Mouse (Mus musculus): ENCODE results near the gene Cntn4. TPM values are rescaled to one million over a fixed set of nuclear protein-coding genes. Genes with fewer than 3 reads are reported as not detected.

The Cntn4 gene
- total RNA-seq, 2 experiments from 2014 or later = 0.07 to 0.15 TPM

DNA sequence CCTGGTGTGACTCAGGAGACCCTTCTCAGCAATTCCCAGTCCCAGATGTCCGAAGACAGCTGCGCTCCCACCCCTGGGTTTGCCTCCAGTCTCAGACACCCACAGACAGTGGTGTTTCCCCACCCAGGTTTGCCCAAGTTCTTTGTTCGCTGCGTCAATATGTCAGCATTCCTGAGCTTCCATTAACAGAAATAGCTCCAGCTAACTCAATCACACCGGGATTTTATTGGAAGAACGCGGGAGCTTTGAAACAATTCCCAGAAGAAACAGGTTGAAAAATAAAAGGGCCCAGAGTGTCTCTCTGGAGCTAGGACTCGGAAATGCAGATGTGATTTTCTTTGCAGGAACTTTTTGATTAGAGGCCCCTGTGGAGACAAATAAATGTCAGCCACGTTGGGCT lies 916.3 kb downstream of the Cntn4 start:
- intact Hi-C loops (cut with DNase I) = no loop called here

DNA sequence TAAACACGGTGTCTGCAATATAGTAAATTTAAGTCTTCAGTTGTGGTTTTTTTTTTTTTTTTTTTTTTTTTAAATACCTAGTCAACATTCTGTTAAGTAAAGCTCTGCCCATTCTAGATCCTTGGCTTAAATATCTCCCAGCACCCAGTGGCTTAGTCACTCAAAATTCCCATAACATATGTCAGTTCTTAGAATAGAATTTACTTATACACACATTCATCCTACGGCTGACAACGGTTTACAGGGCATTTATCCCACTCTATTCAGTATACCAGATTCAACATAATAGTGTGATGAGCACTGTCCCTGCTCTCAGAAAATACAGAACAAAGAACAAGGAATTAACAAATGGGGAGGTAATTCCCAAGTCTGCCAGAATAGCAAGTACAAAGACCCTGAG lies 939.6 kb downstream of the Cntn4 start:
- no peak for DNase-seq
- intact Hi-C loops (cut with DNase I) = no loop called here

More for the DNA sequence above, 916.3 kb downstream of the Cntn4 start:
- peak in 1 of 2 experiments; percentile 1 for DNase-seq

DNA sequence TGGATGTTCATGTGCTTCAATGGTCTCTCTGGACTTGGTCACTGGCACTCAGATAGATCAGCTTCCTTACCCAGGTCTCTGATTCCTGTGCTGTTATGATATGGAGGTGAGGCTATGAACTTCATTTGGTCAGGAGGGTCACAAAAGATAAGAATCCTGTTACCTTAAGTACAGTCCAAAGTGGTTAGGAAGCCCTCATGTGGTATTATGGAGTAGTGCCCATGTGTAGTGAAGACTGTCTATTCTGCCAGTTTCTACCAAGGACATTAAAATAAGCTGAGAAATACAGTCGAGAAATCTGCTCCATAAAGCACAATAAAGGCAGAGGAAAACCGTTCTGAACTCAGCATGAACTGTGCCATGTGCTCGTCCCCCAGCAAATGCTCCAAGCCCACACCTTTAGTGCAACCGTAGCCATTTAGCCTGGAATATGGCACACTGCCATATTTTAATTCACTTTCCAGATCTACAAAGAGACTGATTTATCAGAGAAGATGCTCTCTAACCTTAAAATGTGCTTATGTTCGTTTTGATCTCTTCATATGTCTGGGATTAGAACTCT lies 943.8 kb downstream of the Cntn4 start:
- intact Hi-C loops (cut with DNase I) = no loop called here
- DNase-seq = no peak

DNA sequence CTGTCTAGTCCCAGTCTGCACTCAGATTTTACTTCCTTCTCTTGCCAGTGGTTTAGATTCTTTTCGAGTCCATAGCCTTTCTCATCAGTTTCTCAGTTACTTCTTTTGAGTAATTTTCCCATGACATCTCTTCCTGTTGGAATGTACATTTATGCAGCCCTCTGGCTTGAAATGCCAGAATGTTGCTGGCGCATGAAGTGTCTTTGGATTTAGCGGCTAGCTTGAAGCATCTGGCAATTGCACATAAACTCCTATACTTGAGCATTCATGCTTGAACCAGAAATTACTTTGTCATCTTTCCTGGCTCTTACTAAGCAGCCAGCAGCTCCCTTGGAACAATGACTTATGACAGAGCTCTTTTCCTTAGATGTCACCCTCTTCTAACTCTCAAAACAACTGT lies 965.6 kb downstream of the Cntn4 start:
- intact Hi-C loops (cut with DNase I) = no loop called here

DNA sequence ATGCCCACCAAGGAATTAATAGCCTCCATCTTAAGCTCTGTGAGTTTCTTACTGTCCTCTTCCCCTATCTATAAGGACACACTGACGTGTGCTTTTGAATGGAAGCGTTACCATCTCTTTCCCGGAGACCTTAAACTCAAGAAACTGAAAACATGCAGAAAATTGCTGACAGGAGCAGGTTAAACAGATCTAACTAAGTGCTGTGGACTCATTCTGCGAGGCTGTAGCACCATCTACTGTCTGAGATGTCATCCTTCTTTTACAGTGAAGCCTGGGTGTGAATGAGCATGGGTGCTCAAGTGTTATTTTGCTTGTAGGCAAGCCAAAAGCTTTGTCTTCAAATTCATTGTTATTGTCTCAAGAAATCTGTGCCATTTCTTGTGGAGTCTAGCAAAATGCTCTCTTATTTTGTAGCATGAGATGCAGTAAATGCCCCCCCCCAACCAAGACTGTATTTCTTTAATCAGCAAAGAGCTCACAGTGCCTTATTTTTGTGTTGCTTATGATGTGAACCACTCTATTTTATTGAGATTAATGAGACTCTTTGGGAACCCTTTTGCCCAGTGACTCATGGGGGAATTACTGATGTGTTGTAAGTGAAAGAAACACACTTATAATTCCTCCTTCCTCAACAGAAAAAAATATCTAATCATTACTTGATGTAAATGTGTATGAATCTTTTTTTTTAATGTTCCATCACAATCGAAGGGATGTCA lies 968.2 kb downstream of the Cntn4 start:
- intact Hi-C loops (cut with DNase I) = no loop called here
- peak; percentile 45 to 55 for DNase-seq

More for the DNA sequence above, 965.6 kb downstream of the Cntn4 start:
- DNase-seq = no peak

DNA sequence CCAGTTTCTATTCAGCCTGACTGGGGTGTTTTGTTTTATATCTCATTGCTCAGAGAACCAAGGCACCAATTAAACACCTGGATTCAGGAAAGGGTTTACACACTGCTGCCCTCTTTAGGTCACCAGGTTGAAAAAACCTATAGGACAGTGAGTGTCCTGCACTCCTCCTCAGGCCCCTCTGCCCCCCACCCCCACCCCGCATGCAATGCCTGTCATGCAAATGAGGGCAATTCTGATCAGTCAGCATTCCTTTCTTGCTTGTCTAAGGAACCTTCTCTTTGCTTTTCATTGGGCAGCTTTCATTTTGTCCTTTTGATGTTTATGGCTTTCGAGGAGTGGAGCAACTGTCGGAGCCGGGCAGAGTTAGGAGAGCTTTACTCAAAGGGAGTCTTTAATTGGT lies 969.5 kb downstream of the Cntn4 start:
- DNase-seq = no peak
- intact Hi-C loops (cut with DNase I) = no loop called here

DNA sequence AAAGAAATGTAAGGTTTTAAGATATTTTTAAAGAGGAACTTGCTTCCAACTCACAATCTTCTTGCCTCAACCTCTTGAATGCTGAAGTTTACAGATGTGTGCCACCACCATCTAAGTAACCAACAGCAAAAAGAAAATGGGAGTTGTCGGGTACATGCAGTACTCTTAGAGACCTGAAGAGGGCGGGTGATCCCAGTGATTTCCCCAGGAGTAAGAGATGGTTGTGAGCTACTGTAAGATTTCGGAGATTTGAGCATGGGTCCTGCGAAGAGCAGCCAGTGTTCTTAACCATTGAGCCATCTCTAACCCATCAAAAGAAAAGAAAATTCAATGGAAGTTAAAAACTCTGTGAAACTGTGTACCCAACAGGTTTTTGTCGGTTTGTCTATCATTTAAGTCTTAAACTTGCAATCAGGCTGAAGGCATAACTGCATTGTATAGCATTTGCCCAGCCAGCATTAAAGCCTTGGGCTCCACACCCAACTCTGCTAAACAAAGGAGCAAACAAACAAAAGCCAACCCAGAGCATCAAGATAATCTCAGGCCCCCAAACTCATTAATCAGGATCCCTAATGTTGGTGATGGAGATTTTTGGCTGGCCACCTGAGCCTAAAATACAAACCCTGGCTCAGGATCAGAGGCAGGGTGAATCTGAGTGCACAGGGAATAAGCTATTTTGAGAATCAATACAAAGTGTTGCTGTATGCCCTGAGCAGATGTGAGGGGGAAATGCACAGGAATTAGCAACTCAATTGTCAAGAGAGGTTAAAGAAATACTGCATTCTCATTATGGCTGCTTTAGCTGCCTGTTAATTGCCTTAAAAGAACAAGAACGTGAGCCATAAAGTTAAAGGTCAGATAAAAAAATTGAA lies 986.6 kb downstream of the Cntn4 start:
- DNase-seq = peak; percentile 20 to 38
- intact Hi-C loops (cut with DNase I) = loop anchor here (2.0 kb wide), 1 partner anchor 137 kb away; the partner anchor contains the start of gene Crbn

DNA sequence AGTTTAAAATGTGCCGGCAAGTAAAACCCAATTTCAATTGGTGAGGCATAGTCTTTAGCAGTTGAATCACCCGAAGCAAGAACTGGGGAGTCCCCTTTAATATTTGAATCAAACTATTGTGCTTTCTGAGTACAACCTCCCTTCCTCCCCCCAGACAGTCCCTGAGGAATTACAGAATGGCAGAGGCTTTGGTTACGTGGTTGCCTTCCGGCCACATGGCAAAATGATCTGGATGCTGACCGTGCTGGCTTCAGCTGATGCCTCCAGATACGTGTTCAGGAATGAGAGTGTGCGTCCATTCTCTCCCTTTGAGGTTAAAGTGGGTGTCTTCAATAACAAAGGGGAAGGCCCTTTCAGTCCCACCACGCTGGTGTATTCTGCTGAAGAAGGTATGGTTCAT lies 998.1 kb downstream of the Cntn4 start:
- intact Hi-C loops (cut with DNase I) = no loop called here
- peak; percentile 1 to 7 for DNase-seq

DNA sequence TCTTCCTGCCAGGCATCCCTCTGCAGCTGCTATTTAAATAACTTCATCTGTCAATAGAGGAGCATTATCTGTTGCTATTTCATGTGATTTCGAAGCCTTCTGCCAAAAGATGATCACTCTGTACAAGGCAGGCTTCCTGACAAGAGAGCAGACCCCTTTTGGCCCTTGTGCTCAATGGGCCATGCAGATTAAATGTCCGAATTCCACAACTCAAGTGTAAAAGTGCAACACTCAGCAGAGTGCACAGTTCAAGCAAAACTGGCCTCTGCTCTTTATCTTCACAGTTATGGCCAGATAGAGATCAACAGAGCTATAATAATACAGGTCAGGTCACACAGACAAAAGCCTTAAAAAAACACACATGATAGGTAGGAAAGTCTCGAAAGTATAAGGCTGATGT lies 1024.5 kb downstream of the Cntn4 start:
- intact Hi-C loops (cut with DNase I) = no loop called here
- no peak for DNase-seq

DNA sequence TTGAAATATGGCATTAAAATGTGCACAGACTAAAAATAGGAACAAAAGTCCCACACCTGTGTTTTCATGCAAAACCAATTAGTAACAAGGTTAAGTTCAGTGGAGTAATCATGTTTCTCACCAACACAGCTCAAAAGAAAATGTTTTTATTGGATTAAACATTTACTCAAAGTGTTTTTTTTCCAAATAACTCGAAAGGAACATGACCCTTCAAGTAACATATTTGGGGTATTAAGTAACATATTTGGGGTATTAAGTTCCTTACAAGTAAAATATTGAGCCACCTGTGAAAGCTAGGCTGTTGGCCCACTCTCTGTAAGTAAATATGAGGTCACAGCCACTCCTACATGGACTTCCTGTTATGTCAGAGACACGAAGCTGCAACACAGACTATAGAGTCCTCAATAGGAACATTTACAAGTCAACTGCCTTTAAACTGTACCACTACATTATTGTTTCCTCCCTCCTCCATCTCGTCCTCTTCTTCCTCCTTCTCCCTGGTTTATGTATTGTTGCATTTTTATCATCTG lies 1028.1 kb downstream of the Cntn4 start:
- intact Hi-C loops (cut with DNase I) = no loop called here
- DNase-seq = no peak

DNA sequence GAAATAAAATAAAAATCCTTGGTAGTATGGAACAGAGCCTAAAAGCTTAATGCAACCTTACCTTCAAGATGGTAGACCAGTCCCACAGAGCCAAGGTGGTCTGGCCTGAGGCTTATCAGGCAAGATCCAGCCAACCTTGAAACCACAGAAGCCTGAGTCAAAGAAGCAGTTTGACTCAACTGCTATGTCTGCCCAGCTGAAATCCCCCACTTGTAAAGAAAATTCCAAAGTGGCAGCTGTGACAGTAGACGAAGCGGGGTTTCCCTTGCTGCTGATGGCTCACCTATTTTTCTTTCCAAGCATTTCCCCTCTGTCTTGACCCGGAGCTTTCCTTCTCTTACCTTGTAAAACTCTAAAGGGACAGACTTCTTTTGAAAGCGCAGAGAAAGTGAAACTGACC lies 1048.2 kb downstream of the Cntn4 start:
- intact Hi-C loops (cut with DNase I) = no loop called here
- no peak for DNase-seq

DNA sequence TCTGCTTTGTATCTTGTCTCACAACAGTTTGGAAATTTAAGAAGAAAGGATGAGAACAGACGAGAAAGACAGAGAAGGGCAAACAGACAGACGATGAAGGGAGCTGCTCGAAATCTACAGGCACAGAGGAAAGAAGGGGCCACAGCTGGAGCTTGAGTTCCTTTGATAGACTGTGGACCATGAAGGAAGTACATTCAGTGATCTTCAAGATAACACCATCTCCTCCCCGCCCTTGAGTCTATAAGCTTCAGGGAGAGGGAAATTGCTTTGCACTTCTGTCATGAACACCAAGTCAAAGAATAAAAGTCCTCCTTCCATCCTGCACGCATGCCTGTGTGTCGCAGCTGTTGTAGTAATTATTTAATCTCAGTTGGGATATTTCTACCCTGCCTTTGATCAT lies 1048.6 kb downstream of the Cntn4 start:
- DNase-seq = no peak
- intact Hi-C loops (cut with DNase I) = no loop called here

DNA sequence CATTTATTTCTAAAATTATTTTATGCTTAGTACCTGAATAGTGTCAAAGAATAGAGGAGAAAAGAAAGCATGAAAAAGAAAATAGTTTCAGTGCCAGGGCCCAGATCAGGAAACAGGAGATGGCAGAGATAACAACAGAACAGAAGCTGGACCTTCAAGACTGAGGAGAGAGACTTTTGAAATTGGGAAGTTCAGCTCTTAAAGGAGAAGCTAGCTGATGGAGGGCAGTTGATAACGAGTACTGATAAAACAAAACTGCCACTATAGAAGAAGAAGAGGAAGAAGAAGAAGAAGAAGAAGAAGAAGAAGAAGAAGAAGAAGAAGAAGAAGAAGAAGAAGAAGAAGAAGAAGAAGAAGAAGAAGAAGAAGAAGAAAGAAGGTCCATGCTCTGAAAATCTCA lies 1050.2 kb downstream of the Cntn4 start:
- DNase-seq = no peak
- intact Hi-C loops (cut with DNase I) = no loop called here

DNA sequence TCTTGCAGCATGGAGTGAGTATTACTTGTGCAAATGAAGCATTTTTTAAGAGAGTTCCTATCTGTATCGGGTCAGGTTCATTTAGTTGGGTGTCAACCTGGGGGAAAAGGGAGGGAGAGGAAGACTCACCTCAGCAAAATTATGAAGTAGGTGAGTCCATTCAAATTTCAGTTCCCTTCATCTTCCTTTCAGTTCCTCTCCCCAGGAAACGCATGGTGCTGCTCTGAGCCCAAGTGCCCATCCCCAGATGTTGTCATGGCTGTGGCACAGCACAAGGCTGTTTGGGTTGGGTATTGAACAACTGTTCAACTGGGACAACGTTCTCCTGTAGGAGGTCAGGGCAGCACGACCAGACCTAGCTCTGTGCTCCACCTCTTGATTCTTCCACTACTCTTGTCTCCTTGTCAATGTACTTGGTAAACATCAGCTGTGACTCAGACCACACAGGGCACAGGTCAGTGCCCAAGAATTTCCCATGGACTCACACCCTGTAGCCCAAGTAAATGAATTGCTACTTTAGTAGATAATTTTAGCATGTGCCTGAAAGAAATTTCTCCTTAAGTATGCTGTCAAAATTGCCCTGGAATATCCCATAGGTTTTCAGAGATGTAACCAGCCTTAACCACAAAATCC lies 1052.3 kb downstream of the Cntn4 start:
- intact Hi-C loops (cut with DNase I) = no loop called here
- no peak for DNase-seq

DNA sequence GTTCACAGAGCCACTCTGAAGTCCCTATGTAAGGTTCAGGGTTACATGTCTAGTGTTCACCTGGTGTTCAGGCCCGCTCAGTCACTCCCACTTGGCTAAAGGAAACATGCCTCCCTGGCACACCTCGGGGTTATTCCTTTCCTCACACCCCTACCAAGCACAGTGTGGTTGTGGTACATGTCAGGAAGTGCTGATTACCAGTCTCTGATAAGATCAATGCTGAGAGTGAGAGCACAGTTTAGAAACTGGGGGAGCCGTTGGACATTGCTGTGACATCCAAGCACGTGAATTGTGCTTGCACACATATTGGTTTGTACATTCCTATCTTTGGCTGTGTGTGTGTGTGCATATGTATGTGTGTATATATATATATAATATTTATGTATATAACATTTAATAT lies 1055.1 kb downstream of the Cntn4 start:
- no peak for DNase-seq
- intact Hi-C loops (cut with DNase I) = no loop called here

DNA sequence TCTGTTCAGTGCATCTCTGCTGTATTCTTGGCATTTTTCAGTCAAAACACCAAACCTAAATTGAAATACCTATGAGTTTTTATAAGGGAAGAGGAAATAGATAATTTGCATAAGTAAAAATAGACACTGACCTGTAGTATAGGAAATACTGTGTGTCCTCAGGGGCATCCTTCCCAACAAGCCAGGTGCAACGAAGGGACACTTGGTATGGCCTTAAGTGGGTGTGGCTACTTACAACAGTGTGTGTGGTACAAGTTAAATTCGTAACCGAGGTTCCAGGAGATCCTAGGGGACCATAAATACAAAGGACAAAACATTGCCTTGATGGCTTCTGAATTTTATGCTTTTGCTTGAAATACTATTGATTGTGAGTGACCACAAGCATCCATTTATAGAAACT lies 1060.8 kb downstream of the Cntn4 start:
- no peak for DNase-seq
- intact Hi-C loops (cut with DNase I) = no loop called here

DNA sequence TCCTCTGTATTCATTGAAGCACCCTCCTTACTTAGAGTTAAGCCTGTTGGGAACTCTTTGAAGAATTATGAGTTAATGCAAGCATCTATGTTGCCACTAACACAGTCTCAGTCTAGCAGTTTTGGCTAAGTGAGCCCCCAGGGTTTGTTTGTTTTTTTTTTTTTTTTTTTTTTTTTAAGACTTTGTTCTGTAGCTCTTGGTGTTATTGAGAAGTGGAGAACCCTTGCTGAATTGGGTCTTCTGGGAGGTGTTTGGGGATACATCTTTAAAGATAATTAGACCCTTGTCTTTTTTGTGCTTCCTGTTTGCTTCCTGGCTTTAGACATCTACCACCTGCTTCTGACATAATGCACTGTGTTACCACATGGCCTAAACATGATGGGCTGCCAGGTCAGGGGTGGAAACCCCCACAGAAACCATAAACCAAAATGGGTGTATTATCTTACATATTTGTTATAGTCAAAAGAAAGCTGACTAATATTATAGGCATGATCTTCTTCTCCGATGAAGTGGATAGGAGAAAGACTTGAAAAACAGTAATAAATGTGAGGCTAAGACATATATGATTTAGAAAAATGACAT lies 1062.9 kb downstream of the Cntn4 start:
- intact Hi-C loops (cut with DNase I) = no loop called here
- no peak for DNase-seq

DNA sequence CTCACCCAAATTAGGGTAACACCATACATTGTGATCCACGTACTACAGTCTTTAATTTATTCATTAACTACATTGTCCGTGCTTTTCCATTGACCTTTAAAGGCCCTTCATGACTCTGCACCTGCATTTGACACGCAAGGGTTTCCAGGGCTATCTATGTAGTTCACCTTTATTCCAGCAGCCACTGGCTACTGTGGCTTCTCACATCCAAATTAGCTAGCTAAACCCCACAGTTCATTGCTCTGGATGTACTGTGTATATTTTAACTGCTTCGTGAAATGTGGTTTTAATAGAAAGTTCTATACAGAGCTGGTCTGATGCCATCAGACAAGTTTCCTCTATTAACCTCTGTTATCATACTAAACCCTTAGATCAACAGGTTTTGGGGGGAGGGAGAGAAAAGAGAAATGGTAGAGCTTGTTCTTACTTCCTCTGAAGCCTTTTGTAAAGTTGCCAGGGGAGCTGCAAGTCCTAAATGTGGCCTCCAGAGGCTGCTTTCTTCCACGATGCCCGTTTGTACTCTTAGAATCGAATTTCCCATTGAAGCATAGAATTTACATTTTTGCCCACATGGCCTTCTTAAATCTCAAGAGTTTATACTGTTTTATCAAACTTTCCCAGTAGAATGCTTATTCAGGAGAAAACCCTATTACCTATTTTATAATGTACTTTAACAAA lies 1066.2 kb downstream of the Cntn4 start:
- intact Hi-C loops (cut with DNase I) = no loop called here
- no peak for DNase-seq

DNA sequence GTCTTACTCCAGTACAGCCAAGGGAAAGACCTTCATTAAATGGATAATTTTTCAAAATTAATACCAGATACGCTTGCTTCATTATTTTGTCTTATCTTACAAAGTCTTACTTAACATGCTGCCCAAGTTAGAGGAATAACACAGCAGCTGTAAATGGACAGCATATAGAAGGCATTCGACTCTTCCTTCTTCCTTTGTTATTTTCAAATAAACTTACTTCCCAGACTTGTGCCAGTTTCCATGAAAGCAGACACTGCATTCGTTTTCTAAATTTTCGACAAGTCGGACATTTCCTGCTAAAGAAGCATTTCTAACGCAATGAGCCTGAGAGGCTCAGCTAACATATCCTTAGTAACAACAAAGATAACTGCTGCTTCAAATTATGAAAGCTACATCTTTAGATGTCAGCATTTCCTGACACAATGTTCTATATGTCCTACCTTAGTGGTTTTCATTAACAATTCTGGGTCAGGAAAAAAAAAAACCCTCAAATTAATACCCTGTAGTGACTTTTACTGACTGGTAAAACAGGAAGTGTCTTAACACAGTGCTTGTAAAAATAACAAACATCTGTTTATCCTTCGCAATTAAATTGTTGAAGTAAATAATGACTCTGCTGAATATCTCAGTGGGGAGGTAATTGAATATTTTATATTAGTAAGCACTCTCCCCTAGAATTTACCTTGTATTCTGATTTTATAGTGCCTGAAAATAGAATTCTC lies 1068.4 kb downstream of the Cntn4 start:
- intact Hi-C loops (cut with DNase I) = no loop called here
- no peak for DNase-seq

Measured in heart, postnatal 10 days (tissue).